Mouse (Mus musculus) splenic B cell, adult 2 months (primary cell): ENCODE measurements around the gene Nenf.

ENCODE experiments used
- DNase-seq: peaks from one replicate; pipeline ENCODE4 v3.0.0-alpha.2; 2011; ENCODE audit warnings: low read depth, low spot score
- H3K27me3 ChIP-seq: 2 replicates; pipeline ENCODE4 v1.6.1; 2012; ENCODE audit warnings: mild to moderate bottlenecking, low read length, moderate library complexity, mixed read lengths; ENCODE audit not compliant: control insufficient read depth, poor library complexity, insufficient read depth, severe bottlenecking
- H3K36me3 ChIP-seq: 2 replicates; pipeline ENCODE4 v1.6.1; 2012; ENCODE audit warnings: mild to moderate bottlenecking, low read length, moderate library complexity, mixed read lengths; ENCODE audit not compliant: control insufficient read depth, poor library complexity, insufficient read depth, severe bottlenecking

Nenf gene

DNA sequence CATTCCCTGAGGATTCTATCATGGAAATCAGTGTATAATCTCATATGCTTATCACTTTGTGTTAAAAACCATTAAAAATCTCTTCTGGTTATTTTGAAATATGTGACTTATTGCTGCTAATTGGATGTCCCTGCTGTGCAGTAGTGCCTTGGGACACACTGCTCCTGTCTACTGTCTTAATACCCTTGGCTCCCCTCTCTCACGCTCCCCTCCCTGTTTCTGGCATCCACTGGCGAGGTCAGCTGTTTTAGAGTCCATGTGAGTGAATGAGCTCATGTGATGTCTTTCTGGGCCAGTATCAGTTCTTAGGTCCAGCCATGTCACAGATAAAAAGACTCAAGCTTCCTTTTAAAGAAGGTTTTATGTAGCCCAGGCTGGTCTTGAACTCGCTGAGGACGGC, 12.4 kb upstream of the Nenf start:
- Histone ChIP-seq H3K27me3 (no peaks in the 10 kb centered on the region), H3K36me3 (no peaks in the 10 kb centered on the region)
- DNase-seq = no peak

DNA sequence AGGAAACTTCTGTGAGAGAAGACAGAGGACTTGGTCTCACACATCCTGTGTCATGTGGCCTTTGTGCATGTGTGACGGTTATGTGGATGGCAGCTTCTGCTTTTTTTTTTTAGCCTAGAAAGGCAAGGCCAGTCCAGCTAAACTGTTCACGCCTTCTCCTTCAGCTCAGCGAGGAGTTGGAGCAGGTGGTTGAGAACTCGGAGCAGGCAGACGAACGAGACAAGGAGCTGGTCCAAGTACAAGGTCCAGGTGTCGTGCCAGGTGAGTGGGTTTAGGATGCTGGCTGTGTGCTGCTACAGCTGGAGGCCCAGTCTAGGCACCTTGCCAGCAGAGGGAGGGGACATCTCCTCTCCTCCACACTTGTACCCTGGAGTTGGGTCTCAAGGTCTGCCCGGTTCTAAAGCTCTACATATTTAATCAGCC, 10.0 kb upstream of the Nenf start:
- DNase-seq = peak; percentile 73
- Histone ChIP-seq H3K27me3 (no peaks in the 10 kb centered on the region), H3K36me3 (no peaks in the 10 kb centered on the region)

DNA sequence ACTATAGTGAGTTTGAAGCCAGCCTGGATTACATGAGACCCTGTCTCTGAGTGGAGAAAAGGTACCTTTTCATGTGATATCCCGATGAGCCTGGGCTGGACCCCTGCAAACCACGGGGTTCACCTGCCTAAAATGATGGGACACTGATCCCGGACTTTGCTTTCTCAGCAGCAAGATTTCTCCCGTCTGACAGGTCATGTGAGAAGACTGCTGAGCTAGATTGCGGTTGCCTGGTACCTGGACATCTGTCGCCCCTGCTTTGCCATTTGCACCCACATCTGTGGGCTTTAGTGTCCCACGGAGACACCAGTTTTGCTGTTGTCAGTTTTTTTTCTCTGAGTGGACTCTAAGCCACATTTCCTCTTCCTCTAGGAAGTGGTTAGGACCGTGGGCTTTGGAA, 9.3 kb upstream of the Nenf start:
- no peaks in the 10 kb centered on the region for H3K36me3 ChIP-seq
- DNase-seq = no peak
- H3K27me3 ChIP-seq = no peaks in the 10 kb centered on the region

DNA sequence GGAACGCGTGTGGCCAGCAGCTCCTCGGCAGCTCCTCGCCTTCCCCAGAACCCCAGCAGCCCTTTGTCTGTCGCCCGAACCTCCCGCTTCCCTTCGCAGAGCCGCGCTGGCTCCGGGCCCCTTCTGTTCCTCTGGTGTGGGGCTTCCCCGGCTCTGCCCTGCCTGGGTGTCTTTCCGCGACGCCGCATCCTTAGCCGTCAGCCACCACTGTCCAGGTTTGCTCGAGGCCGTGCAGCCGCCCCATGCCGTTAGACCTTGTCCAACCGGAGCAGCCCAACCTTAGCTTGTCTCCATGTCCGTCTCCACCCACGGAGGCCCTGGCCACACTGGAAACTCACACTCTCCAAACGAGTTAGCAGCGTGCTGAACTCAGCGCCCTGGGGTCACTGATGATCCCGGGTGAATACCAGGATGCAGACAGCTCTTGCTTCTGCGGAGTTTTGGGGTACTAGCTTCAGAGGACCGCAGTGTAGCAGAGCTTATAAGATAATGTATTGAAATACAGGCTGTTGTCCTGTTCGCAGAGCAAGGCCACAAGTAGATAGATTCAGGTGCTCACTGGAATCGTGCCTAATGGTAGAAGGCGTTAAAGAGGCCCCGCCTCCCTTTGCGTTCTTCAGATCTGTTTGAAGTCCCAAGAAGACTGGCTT, 8.4 kb upstream of the Nenf start:
- H3K27me3 ChIP-seq = no peaks in the 10 kb centered on the region
- DNase-seq = peak; percentile 78
- no peaks in the 10 kb centered on the region for H3K36me3 ChIP-seq

DNA sequence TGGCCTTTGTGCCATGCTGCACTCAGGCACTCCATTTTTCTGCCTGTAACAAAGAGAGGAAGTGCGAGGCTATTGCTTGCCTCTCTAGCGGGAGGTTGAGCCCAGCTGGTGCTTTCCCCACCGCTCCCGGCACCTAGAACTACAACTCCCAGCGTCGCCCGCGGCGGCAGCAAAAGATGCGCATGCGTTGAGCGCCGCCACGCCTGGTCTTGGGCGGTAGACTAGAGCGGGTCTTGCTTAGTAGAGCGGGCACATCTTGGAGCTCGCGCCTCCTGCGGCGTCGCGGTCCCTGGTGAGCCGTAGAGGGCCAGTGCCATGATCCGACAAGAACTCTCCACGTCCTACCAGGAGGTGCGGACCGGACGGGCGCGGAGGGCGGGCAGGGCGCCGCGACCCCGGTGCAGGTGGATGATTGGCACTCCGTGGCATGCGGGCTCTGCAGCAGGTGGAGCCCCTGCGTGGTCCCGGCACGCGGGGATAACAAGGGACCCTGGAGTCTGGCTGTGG, 7.8 kb upstream of the Nenf start, which contains the start of gene Tmem206:
Tmem206 (plus strand) TSS at position 187 of the 507 bp plus-strand sequence.
- DNase-seq = peak; percentile 98
- no peaks in the 10 kb centered on the region for H3K36me3 ChIP-seq
- H3K27me3 ChIP-seq = no peaks in the 10 kb centered on the region

DNA sequence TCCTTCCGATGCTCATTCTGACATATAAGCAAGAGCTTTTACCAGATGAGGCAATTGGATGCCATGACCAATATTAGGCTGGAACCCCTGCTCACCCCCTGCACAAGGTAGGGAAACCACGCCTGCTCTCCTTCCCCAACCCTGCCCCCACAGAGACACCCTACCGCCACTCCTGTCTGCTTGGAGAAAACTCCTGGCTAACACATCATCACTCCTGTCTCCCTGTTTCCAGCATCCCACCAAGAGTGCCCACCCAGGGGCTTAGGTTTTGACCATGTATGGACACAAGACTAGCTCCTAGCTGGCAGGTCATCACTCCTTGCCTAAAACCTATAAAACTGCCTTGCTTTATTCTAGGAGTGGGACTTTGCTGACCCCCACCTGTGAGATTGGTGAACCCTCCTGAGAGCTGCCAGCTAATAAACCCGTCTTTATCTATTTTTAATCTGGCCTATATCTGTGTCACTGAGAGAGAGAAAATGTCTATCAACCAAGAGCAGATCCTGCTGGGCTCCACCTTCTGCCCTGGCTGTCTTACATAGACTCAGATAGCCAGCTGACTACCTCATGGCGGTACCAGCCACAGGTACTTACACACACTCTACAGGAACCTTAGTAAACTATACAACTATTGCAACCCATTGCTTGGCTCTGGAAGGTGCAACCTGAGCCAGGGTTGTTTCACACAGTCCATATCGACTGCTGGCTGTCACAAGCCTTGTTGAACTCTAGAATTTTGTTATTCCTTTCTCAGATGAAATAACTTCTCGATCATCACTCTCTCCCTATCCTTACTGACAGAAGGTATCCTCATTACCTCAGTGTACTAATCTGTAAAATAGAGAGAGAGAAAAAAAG, 7.0 kb upstream of the Nenf start:
- DNase-seq = no peak
- H3K36me3 ChIP-seq = no peaks in the 10 kb centered on the region
- no peaks in the 10 kb centered on the region for H3K27me3 ChIP-seq

DNA sequence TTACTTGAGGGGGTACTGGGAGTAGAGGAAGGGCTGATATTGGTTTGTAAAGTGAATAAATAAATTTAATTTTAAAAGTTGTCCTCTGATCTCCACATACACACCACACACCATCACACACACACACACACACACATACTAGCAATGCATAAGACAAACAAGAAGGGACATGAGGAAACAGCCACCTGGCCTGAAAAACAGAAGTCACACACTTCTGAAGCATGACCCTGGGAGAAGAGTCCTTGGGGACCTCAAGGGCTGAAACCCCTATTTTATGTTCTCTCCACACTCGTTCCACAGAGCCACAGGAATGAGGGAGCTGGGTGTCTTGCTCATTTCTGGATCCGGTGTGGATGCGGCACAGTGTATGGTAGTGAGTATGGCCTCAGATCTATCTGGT, 5.4 kb upstream of the Nenf start:
- Histone ChIP-seq H3K27me3 (no peaks in the 10 kb centered on the region), H3K36me3 (no peaks in the 10 kb centered on the region)
- peak; percentile 76 for DNase-seq

DNA sequence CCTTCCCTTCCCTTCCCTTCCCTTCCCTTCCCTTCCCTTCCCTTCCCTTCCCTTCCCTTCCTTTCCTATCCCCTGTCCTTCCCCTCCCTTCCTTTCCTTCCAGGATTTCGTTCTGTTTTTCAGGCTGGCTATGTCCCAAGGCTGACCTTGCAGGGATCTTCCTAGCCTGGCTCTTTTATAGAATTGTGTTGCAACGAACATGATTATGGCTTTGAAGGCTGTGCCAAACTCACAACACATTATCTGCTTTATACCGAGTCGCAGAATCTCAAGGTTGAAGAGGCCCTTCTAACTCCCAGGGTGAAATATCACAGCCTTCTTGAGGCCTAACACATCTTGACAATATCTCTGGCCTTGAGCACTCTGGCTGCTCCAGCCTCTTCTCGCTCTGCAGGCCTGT, 692 bp upstream of the Nenf start:
- Histone ChIP-seq H3K27me3 (no peaks in the 10 kb centered on the region), H3K36me3 (no peaks in the 10 kb centered on the region)
- DNase-seq = no peak

DNA sequence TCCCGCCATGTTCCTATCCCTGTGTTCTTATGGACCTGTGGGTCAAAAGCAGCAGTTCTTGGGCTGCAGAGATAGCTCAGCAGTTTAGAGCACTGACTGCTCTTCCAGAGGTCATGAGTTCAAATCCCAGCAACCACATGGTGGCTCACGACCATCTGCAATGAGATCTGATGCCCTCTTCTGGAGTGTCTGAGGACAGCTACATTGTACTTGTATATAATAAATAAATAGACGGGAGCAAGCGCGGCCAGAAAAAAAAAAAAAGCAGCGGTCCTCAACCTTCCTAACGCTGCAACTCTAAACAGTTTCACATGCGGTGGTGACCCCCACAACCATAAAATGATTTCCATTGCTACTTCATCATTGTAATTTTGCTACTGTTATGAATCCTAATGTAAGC, 1.2 kb downstream of the Nenf start:
- no peak for DNase-seq

DNA sequence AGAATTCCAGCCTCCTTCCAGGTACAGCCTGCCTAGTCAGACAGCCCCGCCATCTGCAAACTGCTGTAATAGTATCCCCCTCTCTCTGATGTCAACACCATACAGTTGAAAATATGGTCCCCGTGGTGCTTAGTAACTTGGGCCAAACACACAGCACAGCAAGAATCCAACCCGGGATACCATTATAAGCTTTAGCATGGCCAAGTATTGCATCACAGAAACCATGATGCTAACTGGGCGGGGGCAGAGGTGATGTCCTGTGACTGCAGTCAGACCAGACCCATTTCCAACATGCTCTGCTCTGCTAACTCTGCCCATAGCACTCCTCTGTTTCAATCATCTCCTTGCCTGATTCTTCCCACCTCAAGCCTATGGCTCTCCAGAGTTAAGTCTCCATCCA, 4.1 kb downstream of the Nenf start:
- peak; percentile 40 for DNase-seq
- Histone ChIP-seq H3K27me3 (no peaks in the 10 kb centered on the region), H3K36me3 (no peaks in the 10 kb centered on the region)

More for the DNA sequence above, 1.2 kb downstream of the Nenf start:
- Histone ChIP-seq H3K27me3 (no peaks in the 10 kb centered on the region), H3K36me3 (no peaks in the 10 kb centered on the region)

DNA sequence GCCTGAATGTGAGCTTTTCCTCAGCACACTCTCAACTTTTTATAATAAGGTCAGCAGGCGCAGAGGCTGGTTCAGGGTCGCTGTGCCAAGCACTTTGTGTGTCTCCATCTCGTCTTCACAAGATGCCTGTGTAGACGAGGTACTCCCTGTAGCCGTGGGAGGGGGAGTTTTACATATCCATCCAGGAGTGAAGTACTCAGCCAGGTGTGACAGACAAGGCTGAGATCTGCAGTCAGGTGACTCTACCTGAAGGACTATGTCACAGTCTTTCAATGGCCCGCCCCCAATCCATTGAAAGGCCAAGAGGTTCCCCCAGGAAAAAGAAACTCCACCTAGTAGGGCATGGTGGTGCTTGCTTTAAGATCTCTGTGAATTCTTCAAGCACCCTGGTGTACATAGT, 4.8 kb downstream of the Nenf start:
- Histone ChIP-seq H3K27me3 (no peaks in the 10 kb centered on the region), H3K36me3 (no peaks in the 10 kb centered on the region)
- peak; percentile 52 for DNase-seq

DNA sequence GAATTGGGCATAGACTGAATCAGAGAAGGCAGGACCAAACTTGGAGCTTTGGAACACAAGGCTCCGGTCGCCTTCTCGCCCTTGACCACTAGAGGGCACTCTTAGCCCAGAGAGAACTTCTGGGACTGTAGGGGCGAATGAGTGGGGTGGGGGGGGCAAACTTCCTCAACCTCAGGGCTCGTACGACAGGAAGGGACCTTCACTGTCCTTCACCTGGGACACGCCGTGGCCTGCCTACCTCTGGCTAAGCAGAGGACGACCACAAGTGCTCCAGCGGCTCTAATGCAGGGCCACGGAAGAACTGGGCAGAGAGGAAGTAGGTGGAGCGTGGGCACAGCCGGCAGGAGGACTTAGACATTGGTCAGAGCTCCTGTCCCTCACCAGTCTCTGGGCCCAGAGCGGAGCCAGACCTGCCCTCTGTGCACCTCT, 5.5 kb downstream of the Nenf start:
- peak; percentile 91 for DNase-seq
- H3K27me3 ChIP-seq = no peaks in the 10 kb centered on the region
- no peaks in the 10 kb centered on the region for H3K36me3 ChIP-seq

DNA sequence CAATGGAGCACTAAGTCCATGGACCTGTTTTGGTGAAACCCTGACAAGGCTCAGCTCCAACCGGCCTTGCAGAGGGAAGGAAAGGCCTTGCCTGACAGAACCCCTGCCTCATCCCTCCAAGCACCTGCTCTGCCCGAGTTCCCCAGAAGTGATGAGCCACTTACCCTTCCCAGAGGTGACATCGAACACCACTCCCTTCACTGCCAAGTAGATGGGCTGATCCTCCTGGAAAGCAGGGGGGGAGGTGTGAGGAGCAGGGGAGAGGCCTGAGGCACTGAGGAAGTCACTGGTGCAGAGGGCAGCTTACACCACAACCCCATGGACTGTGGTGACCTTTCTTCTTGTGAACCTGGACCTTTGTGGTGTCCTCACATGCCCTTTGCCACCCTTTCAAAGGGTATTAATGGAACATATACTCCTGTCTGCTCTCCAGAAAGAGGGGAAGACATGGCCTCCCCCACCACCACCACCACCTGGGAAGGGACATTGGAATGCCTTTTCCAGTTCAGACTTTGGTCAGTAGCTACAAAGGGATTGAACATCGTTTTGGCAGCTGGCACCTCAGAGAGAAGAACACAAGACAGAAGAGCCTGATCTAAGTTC, 6.6 kb downstream of the Nenf start:
- Histone ChIP-seq H3K36me3 (no peaks in the 10 kb centered on the region), H3K27me3 (no peaks in the 10 kb centered on the region)
- DNase-seq = no peak

DNA sequence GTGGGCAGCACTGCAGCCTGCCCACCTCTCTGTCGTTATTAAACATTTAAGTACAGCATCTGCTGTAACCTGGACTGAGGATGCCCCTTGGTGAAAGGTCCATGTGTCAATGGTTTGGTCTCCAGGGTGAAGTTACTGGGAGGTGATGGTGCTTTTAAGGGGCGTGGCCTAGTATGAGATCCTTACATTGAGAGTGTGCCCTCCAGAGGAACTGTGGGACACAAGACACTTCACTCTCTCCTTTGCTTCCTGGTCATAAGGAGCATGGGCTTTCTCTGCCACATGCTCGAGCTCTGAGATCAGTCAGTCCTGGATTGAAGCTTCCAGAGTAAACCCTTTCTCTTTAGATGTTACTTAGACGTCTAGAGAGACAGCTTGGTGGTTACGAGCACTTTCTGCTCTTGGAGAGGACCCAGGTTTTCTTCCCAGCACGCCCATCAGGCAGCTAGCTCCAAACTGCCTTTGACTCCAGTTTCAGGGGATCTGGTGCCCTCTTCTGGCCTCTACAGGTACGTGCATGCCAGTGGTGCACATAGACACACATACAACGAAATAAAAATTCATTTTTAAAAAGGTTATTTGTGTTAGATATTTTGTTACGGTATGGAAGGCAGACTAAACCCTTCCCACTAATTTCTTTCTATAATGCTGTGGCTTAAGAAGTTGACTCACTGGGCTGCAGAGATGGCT, 10.1 kb downstream of the Nenf start:
- Histone ChIP-seq H3K36me3 (no peaks in the 10 kb centered on the region), H3K27me3 (no peaks in the 10 kb centered on the region)
- DNase-seq = no peak
